Mouse (Mus musculus) C2C12 (cell line): Measurements from ENCODE around the gene Galk2.
A peak's percentile ranks its signal among the peaks of the same experiment; 100 is the strongest.

Experiments
- CTCF ChIP-seq: IDR thresholded peaks from one replicate; pipeline ENCODE4 v1.5.1; 2011; ENCODE audit not compliant: control insufficient read depth, insufficient read depth, insufficient read length
- FOSL1 ChIP-seq: IDR thresholded peaks from one replicate; pipeline ENCODE4 v1.8.0; 2011; ENCODE audit warnings: mild to moderate bottlenecking, low read length; ENCODE audit not compliant: poor library complexity, insufficient read depth, severe bottlenecking
- MAX ChIP-seq: IDR thresholded peaks from one replicate; pipeline ENCODE4 v1.6.1; 2011; ENCODE audit warnings: mild to moderate bottlenecking, control low read depth
- MYOD1 ChIP-seq: IDR thresholded peaks from one replicate; pipeline ENCODE4 v1.6.1; 2011; ENCODE audit warnings: low read depth; ENCODE audit not compliant: control insufficient read depth, insufficient read length
- MYOG ChIP-seq: IDR thresholded peaks from one replicate; pipeline ENCODE4 v1.6.1; 2011; ENCODE audit not compliant: control insufficient read depth, insufficient read length; ENCODE audit errors: extremely low read depth
- USF1 ChIP-seq: IDR thresholded peaks from one replicate; pipeline ENCODE4 v1.6.1; 2011; ENCODE audit warnings: low read depth, mild to moderate bottlenecking, control low read depth, moderate library complexity

DNA sequence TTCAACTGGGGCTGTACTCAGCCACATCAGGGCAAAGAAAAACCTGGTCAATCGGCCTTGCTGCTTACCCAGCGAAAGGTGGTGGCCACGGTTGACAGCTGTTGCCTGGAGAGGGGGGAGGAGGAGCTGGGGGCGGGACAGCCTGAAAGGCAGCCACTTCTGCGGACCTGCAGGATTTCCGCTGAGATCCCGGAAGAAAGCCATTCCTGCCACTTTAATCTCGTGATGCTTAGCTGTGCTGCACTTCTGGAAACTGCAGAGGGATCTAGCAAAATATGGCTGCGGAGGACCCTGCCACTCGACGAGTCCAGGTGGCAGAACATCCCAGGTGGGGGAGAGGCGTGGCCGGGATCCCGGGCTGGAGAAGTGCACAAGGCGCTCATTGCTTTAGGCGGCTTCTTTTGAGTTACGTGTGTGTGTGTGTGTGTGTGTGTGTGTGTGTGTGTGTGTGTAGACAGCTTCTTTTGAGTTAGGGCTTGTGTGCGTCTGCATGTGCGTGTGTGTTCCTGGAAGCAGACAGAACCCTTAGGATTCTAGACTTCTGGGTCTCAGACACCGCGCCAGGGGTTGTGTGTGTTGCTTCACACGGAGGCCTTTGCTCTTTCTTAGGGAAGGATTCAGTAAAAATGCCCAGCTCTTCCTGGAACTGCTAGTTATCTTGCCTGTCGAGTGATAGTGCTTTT is 7.3 kb downstream of the Galk2 start:
- TF ChIP-seq CTCF, result no peak
- no peak for TF ChIP-seq MYOG
- TF ChIP-seq MYOD1, result peak; percentile 10
- TF ChIP-seq FOSL1, result no peak
- TF ChIP-seq USF1, result no peak
- TF ChIP-seq MAX, result peak; percentile 69
